Mouse (Mus musculus): Measurements from ENCODE around the gene Hpn. TPM values are rescaled to one million over a fixed set of nuclear protein-coding genes. Genes with fewer than 3 reads are reported as not detected.

The Hpn gene
- total RNA-seq (2022) = 1 to 10 TPM in 3 of 4 experiments, under 1 TPM in 1; 0.26 to 1.5 (median 1.2) TPM

- DNase-seq = no peak
Measured at GRCm38 (mm10) chr7:31115182-31115581, at the start of gene Hpn. Gene Hpn (minus strand): TSS chr7:31115290.

GRCm38 (mm10) chr7:31164748-31165147 lies 49.7 kb upstream of the Hpn start:
- DNase-seq = no peak

- DNase-seq = no peak
Measured at GRCm38 (mm10) chr7:31163666-31164577, 48.8 kb upstream of the Hpn start.

- peak; percentile 65 for DNase-seq
Measured at GRCm38 (mm10) chr7:31162324-31162723, 47.2 kb upstream of the Hpn start.

- DNase-seq = no peak
Measured at GRCm38 (mm10) chr7:31161831-31162230, 46.7 kb upstream of the Hpn start.

- no peak for DNase-seq
Measured at GRCm38 (mm10) chr7:31161246-31161645, 46.2 kb upstream of the Hpn start.

- no peak for DNase-seq
Measured at GRCm38 (mm10) chr7:31160763-31161162, 45.7 kb upstream of the Hpn start.

- DNase-seq = no peak
Measured at GRCm38 (mm10) chr7:31156034-31156928, 41.2 kb upstream of the Hpn start.

- no peak for DNase-seq
Measured at GRCm38 (mm10) chr7:31155296-31156033, 40.4 kb upstream of the Hpn start, which contains the start of gene Gramd1a. Gene Gramd1a (minus strand): TSS chr7:31155896.

- DNase-seq = no peak
Measured at GRCm38 (mm10) chr7:31153536-31154320, 38.6 kb upstream of the Hpn start.

GRCm38 (mm10) chr7:31151301-31152241 lies 36.5 kb upstream of the Hpn start:
- DNase-seq = peak; percentile 53

GRCm38 (mm10) chr7:31150566-31151300 lies 35.6 kb upstream of the Hpn start:
- DNase-seq = peak; percentile 89

- no peak for DNase-seq
Measured at GRCm38 (mm10) chr7:31149751-31150565, 34.9 kb upstream of the Hpn start.

GRCm38 (mm10) chr7:31149271-31149670 lies 34.2 kb upstream of the Hpn start:
- DNase-seq = no peak

GRCm38 (mm10) chr7:31148756-31149155 lies 33.7 kb upstream of the Hpn start:
- no peak for DNase-seq

GRCm38 (mm10) chr7:31148086-31148485 lies 33.0 kb upstream of the Hpn start:
- no peak for DNase-seq

GRCm38 (mm10) chr7:31145596-31146160 lies 30.6 kb upstream of the Hpn start:
- no peak for DNase-seq

- DNase-seq = no peak
Measured at GRCm38 (mm10) chr7:31144886-31145285, 29.8 kb upstream of the Hpn start.
